Mouse (Mus musculus) bone marrow macrophage, adult 2 months (primary cell): ENCODE results near the gene 1700025G04Rik.

ENCODE experiments used
- CTCF ChIP-seq: IDR thresholded peaks from 2 replicates; pipeline ENCODE4 v1.5.1; 2012; ENCODE audit warnings: low read depth, mild to moderate bottlenecking, low read length, moderate library complexity
- POLR2A ChIP-seq: IDR thresholded peaks from 2 replicates; pipeline ENCODE4 v1.6.1; 2012; ENCODE audit warnings: mild to moderate bottlenecking, low read depth, low read length, borderline replicate concordance

- no peak for TF ChIP-seq CTCF
- no peak for TF ChIP-seq POLR2A
Observed at GRCm38 (mm10) chr1:151895406-151895805, 194.5 kb downstream of the 1700025G04Rik start.
